Mouse (Mus musculus) hindbrain, embryonic 12.5 days (tissue): Measurements from ENCODE around the gene Btbd19. TPM values are rescaled to one million over a fixed set of nuclear protein-coding genes. Genes with fewer than 3 reads are reported as not detected.

Source experiments
- ATAC-seq: fragments of 200-750 bp; cut with Nextera tagmentation; 2 replicates; pipeline ENCODE4 v1.8.0; 2017; ENCODE audit warnings: moderate TSS enrichment; ENCODE audit not compliant: low FRiP score
- H3K27ac ChIP-seq: fragments of 300-500 bp; sonication (generic); 2 replicates; pipeline ENCODE4 v1.5.1; 2016; ENCODE audit warnings: mild to moderate bottlenecking
- H3K27me3 ChIP-seq: fragments of 300-500 bp; sonication (generic); 2 replicates; pipeline ENCODE4 v1.6.1; 2016; ENCODE audit warnings: mild to moderate bottlenecking
- H3K36me3 ChIP-seq: fragments of 300-500 bp; sonication (generic); 2 replicates; pipeline ENCODE4 v1.6.1; 2016; ENCODE audit warnings: mild to moderate bottlenecking
- H3K4me1 ChIP-seq: fragments of 300-500 bp; sonication (generic); 2 replicates; pipeline ENCODE4 v1.6.1; 2016
- H3K4me2 ChIP-seq: fragments of 300-500 bp; sonication (generic); replicated peaks from 2 replicates; pipeline ENCODE4 v1.6.1; 2016; ENCODE audit warnings: mild to moderate bottlenecking
- H3K4me3 ChIP-seq: fragments of 300-500 bp; sonication (generic); 2 replicates; pipeline ENCODE4 v1.5.1; 2016; ENCODE audit warnings: mild to moderate bottlenecking
- H3K9ac ChIP-seq: fragments of 300-500 bp; sonication (generic); 2 replicates; pipeline ENCODE4 v1.6.1; 2016; ENCODE audit warnings: mild to moderate bottlenecking, moderate library complexity
- H3K9me3 ChIP-seq: fragments of 300-500 bp; sonication (generic); replicated peaks from 2 replicates; pipeline ENCODE4 v1.6.1; 2016; ENCODE audit warnings: mild to moderate bottlenecking
- WGBS: fragments of 180-500 bp; shearing (Covaris S2); methylation state at CpG from one replicate; pipeline ENCODE4 v1.1.7; 2016; 5-methylcytosine and 5-hydroxymethylcytosine counted together
- polyA plus RNA-seq: library from polyadenylated mRNA; unstranded; fragments of >200 nt; fragmentation: Nextera tagmentation; extraction: Ambion mirVana; gene quantifications from 2 replicates; pipeline ENCODE4 v1.2.1, GENCODE M21; 2016

The Btbd19 gene
- polyA plus RNA-seq, 1 experiment from 2014 or later, result 4.0 TPM

DNA sequence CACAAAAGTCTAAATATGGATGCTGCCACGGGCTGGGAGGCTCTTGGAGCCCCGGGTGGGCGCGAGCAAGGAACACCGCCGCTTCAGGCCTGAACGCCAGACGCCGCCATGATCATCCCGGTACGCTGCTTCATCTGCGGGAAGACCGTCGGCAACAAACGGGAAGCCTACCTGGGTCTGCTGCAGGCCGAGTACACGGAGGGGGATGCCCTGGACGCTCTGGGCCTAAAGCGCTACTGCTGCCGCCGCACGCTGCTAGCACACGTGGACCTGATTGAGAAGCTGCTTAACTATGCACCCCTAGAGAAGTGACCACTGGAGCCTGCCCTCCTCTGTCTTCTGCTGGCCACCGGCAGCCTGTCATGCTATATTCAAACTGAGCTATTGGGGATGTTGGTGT lies 23.3 kb upstream of the Btbd19 start:
- Histone ChIP-seq H3K27me3 (no peaks in the 10 kb centered on the region), H3K4me1 (peaks cover 4% of the 10 kb centered on the region; the same call in 1 of the 2 replicates), H3K4me3 (no peak overlapping the region), H3K4me2 (no peak overlapping the region), H3K27ac (no peak overlapping the region), H3K9ac (no peak overlapping the region), H3K36me3 (peaks cover 54% of the 10 kb centered on the region), H3K9me3 (no peaks in the 10 kb centered on the region)
- 70% methylated on average over 24 of the region's 24 CpGs for WGBS
- ATAC-seq, result no peak

DNA sequence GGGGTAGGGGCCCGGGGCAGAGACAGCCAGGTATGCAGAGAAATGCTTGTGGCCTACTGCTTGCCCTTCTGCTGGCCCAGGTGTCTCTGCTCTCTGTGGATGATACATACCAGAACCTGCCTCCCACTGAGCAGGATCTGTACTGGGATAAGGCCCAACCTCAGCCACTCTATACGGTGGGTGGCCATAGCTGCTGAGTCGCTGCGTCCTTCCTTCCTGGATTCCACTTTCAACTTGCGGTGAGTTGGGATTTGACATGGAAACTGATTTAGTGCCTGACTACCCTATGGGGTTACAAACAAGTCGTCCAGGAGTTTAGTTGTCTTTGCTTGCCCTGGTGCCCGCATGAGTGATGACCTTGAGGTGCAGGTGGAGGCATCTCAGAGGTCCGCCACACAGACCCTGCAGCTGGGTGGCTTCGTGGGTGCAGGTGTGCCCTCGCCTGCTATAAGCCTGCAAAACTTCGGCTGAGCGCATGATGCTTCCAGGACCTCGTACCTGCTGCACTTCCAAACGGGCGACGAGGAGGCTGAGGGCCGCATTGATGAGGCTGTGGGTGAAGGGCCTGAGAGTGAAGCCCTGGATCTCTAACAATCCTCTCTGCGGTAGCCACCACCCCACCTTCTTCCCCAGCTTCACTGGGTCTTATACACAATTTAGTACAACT lies 22.7 kb upstream of the Btbd19 start:
- Histone ChIP-seq H3K27ac (no peak overlapping the region), H3K27me3 (no peaks in the 10 kb centered on the region), H3K4me2 (no peak overlapping the region), H3K4me3 (no peak overlapping the region), H3K4me1 (no peaks in the 10 kb centered on the region), H3K9ac (no peak overlapping the region), H3K9me3 (no peaks in the 10 kb centered on the region), H3K36me3 (peaks cover 48% of the 10 kb centered on the region)
- no peak for ATAC-seq
- 87% methylated on average over 18 of the region's 18 CpGs for WGBS

DNA sequence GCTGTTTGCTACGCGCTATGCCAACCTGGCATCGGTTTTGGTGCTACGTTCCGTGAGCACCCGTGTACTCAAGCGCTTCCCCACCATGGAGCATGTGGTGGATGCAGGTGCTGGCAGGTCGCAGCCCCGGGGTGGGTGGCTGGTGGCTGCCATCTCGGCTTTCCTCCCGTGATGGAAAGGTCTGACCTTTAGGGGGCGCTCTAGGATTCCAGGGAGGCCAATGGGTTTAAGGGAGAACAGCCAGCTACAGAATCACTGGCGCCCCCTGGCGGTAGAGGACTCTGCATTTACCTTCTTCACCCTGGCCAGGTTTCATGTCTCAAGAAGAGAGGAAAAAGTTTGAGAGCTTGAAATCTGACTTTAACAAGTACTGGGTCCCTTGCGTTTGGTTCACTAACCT lies 20.7 kb upstream of the Btbd19 start:
- no peak overlapping the region for H3K4me3 ChIP-seq
- no peaks in the 10 kb centered on the region for H3K4me1 ChIP-seq
- no peak for ATAC-seq
- no peak overlapping the region for H3K9ac ChIP-seq
- no peaks in the 10 kb centered on the region for H3K9me3 ChIP-seq
- H3K36me3 ChIP-seq, result peaks cover 30% of the 10 kb centered on the region
- 26% methylated on average over 15 of the region's 15 CpGs for WGBS
- H3K4me2 ChIP-seq, result no peak overlapping the region
- H3K27me3 ChIP-seq, result 0 out of 2 replicates have a peak, but pooled peaks cover 4% of the 10 kb centered on the region
- no peak overlapping the region for H3K27ac ChIP-seq

DNA sequence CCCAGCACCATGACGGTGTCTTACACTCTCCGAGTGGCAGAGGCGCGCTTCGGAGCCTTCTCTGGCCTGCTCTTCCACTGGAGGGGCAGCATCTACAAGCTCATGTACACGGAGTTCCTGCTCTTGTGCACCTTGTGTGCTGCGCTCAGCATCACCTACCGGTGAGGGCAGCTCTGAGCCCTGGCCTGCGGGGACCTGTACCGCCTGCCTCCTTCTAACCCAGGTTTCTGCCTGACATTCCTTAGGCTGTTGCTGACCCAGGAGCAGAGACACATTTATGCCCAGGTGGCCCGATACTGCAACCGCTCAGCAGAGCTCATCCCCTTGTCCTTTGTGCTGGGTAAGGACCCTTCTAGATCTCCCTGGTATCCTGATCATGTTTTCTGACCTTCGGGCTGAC lies 19.7 kb upstream of the Btbd19 start:
- H3K4me2 ChIP-seq, result no peak overlapping the region
- no peak overlapping the region for H3K9ac ChIP-seq
- 93% methylated on average over 13 of the region's 13 CpGs for WGBS
- H3K27ac ChIP-seq, result no peak overlapping the region
- H3K4me1 ChIP-seq, result no peaks in the 10 kb centered on the region
- H3K27me3 ChIP-seq, result 0 out of 2 replicates have a peak, but pooled peaks cover 4% of the 10 kb centered on the region
- H3K9me3 ChIP-seq, result no peaks in the 10 kb centered on the region
- peaks cover 21% of the 10 kb centered on the region for H3K36me3 ChIP-seq
- no peak overlapping the region for H3K4me3 ChIP-seq
- ATAC-seq, result no peak

DNA sequence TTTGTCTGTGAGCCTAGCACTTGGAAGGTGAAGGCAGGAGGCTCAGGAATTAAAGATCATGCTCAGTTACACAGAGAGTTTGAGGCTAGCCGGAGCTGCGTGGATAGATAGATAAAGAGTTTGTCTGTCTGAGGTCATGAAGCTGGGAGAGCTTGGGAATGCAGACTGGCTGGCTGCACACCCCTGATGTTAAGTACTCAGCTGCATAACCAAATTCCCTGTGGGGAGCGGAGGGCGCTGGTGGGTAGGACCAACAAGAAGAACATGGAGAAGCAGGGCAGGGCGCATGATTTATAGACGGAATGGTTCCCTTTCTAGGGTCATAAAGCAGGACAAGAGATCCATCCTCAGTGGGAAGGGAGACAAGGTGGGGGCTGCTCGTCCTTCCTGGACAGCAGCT lies 17.5 kb upstream of the Btbd19 start:
- Histone ChIP-seq H3K4me2 (no peak overlapping the region), H3K4me3 (no peak overlapping the region), H3K36me3 (peaks cover 1% of the 10 kb centered on the region; the same call in 1 of the 2 replicates), H3K4me1 (no peaks in the 10 kb centered on the region), H3K27ac (no peak overlapping the region), H3K9ac (no peak overlapping the region), H3K9me3 (no peaks in the 10 kb centered on the region), H3K27me3 (0 out of 2 replicates have a peak, but pooled peaks cover 4% of the 10 kb centered on the region)
- no peak for ATAC-seq
- 62% methylated on average over 7 of the region's 7 CpGs for WGBS

DNA sequence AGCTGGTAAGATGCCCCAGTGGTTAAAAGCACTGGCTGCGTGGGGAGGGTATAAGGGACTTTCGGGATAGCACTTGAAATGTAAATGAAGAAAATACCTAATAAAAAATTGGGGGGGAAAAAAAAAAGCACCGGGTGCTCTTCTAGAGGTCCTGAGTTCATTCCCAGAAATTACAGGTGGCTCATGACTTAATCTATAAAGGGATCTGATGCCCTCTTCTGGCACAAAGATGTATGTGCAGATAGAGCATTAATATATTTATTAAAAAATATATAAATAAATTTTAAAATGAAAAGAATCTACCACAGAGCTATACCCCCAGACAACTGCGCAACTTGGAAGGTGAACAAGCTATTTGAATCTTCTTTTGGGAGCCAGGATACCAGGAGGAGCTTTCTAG lies 15.1 kb upstream of the Btbd19 start:
- Histone ChIP-seq H3K4me1 (no peaks in the 10 kb centered on the region; the same call in 1 of the 2 replicates), H3K4me2 (no peak overlapping the region), H3K9me3 (no peaks in the 10 kb centered on the region), H3K27me3 (0 out of 2 replicates have a peak, but pooled peaks cover 4% of the 10 kb centered on the region), H3K36me3 (no peaks in the 10 kb centered on the region), H3K4me3 (no peak overlapping the region), H3K27ac (no peak overlapping the region), H3K9ac (no peak overlapping the region)
- ATAC-seq, result no peak
- 51% methylated on average over 4 of the region's 4 CpGs for WGBS

DNA sequence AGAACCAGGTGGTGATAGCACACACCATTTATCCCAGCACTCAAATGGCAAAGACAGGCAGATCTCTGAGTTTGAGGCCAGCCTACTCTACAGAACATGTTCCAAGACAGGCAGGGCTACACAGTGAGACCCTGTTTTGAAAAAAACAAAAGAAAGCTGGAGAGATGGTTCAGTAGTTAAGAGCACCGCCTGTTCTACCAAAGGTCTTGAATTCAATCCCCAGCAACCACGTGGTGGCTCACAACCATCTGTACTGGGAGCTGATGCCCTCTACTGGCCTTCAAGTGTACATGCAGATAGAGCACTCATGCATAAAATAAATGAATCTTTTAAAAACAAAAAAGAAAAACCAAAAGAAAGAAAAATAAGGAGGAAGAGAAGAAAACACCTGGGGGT lies 13.7 kb upstream of the Btbd19 start:
- ATAC-seq, result no peak
- 0% methylated on average over 2 of the region's 2 CpGs for WGBS
- Histone ChIP-seq H3K4me3 (no peak overlapping the region), H3K27ac (no peak overlapping the region), H3K36me3 (no peaks in the 10 kb centered on the region), H3K9ac (no peak overlapping the region), H3K9me3 (no peaks in the 10 kb centered on the region), H3K4me2 (no peak overlapping the region), H3K27me3 (0 out of 2 replicates have a peak, but pooled peaks cover 4% of the 10 kb centered on the region), H3K4me1 (peaks cover 3% of the 10 kb centered on the region)

DNA sequence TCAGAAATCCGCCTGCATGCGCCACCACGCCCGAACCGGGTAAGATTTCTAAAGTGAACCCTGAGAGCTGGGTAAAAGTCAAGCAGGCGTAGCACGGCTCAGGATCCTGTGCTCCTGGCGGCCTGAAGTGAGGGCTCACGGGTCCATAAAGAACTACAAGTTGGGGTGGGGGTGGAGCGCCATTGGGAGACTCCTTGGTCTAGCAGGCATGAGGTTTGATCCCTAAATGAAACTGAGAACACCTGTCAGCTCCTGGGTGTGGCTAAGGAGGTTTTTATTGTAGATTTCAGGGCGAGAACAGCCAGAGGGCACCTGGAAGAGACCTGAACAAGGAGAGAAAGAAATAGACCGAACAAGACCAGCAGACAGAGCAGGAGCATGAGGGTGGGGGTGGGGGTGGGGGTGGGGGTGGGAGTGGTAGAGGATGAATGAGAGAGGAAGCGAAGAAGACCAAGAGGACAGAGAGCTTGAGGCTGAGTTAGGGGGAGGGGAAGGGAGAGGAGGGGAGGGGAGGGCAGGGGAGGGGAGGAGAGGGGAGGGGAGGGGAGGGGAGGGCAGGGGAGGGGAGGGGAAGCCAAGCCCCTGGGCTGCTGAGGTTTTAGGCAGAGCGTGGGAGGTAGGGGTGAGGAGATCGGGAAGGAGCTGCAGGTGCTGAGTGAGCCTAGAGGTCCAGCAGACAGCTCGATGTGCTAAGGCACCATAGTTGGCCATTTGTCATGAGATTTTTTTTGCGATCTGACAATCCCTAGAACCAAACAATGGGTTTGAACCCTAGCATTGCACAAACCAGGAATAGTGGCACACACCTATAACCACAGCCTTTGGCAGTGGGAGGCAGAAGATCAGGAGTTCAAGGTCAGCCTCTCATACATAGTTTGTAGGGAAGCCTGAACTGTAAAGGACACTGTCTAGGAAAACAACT lies 13.0 kb upstream of the Btbd19 start:
- ATAC-seq, result no peak

DNA sequence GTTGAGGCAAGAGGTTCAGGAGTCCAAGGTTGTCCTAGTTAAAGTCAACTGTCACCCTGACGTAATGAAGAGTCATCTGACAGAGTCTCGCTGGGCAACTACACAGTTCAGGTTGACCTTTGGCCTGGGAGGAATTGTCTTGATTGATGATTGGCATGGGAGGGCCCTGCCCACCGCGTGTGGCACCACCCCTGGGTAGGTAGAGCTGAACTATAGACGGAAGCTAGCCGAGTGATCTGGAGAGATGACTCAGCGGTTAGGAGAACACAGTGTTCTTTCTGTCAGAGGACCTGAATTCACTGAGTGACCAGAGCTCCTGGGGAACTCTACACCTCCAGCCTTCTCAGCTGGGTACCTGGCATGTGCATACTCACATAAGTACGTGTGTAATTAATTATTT lies 10.5 kb upstream of the Btbd19 start:
- Histone ChIP-seq H3K9ac (no peak overlapping the region), H3K9me3 (no peaks in the 10 kb centered on the region), H3K27ac (no peak overlapping the region), H3K36me3 (no peaks in the 10 kb centered on the region), H3K4me1 (peaks cover 23% of the 10 kb centered on the region), H3K4me2 (no peak overlapping the region), H3K27me3 (0 out of 2 replicates have a peak, but pooled peaks cover 11% of the 10 kb centered on the region), H3K4me3 (no peak overlapping the region)
- no peak for ATAC-seq
- 20% methylated on average over 8 of the region's 8 CpGs for WGBS

More for the DNA sequence above, 13.0 kb upstream of the Btbd19 start:
- Histone ChIP-seq H3K4me2 (no peak overlapping the region), H3K4me1 (peaks cover 5% of the 10 kb centered on the region), H3K4me3 (no peak overlapping the region), H3K27ac (no peak overlapping the region), H3K27me3 (0 out of 2 replicates have a peak, but pooled peaks cover 4% of the 10 kb centered on the region), H3K36me3 (no peaks in the 10 kb centered on the region), H3K9me3 (no peaks in the 10 kb centered on the region), H3K9ac (no peak overlapping the region)
- WGBS, result 70% methylated on average over 16 of the region's 17 CpGs

DNA sequence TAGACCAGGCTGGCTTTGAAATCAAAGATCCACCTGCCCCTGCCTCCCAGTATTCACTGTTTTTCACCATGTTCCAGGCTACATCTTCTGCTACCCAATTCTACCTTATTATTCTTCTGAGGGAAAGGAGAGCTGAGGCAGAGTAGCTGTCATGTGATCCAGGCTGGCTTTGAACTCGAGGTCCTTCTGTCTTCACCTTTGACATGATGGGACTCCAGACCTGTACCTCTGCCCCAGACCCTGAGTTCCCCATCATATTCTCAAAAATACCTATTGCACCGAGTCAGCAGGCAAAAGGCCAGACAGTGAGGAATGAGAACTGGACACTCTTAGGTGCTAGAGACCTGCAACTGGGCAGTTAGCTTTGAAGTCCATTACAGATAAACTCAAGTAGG lies 9.1 kb upstream of the Btbd19 start:
- Histone ChIP-seq H3K36me3 (peaks cover 4% of the 10 kb centered on the region), H3K4me2 (peak overlapping the region; percentile 82), H3K4me1 (peaks cover 35% of the 10 kb centered on the region), H3K9ac (no peak overlapping the region), H3K9me3 (no peaks in the 10 kb centered on the region), H3K4me3 (0 out of 2 replicates have a peak overlapping the region, but pooled peaks have one; percentile 83), H3K27ac (no peak overlapping the region), H3K27me3 (0 out of 2 replicates have a peak, but pooled peaks cover 11% of the 10 kb centered on the region)
- no peak for ATAC-seq
- 39% methylated on average over 2 of the region's 2 CpGs for WGBS

DNA sequence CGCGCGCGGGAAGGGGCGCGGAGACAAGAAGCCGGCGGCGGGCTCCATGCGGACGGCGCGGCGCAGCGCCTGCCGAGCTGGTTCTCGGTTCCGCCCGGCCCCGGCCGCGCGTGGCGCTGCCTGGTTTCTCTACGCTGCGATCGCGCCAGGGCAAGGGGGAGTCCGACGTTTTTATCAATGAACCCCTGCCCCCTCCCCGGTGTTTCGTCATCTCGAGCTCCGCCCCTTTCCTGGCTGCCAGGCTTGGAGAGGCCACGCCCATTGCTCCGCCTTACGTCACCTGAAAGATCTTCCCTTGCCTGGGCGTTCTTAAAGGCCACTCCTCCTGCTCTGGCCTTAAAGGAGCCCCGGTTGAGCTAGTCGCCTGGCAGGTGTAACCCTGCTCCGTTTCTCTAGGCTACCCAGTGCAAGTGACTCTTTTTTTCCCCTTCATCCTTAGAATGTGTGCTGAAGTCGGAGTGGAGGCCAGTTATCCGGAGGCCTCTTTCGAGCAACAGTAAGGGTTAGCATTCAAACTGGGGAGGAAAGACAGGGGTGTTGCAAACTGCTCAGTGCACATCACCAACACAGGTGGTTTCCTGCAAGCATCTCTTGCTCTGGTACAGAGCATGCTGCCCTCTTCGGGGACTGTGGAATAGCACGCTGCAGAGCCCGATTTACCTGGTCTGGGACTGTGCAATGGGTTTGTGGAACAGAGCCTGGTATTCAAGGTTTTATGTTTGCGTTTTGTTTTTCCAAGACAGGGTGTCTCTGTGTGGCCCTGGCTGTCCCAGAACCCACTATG lies 8.5 kb upstream of the Btbd19 start, which contains the start of gene Plk3:
Plk3 (minus strand) TSS at position 147 of the 784 bp plus-strand sequence.
- peaks cover 9% of the 10 kb centered on the region for H3K36me3 ChIP-seq
- H3K4me3 ChIP-seq, result peak within 1 kb of the TSS; percentile 83
- 3% methylated on average over 36 of the region's 48 CpGs for WGBS
- peak within 1 kb of the TSS; percentile 79 for H3K27ac ChIP-seq
- H3K27me3 ChIP-seq, result 0 out of 2 replicates have a peak, but pooled peaks cover 11% of the 10 kb centered on the region
- no peaks in the 10 kb centered on the region for H3K9me3 ChIP-seq
- ATAC-seq, result peak; percentile 87
- peak within 1 kb of the TSS; percentile 84 for H3K9ac ChIP-seq
- peaks cover 35% of the 10 kb centered on the region for H3K4me1 ChIP-seq
- peak within 1 kb of the TSS; percentile 82 for H3K4me2 ChIP-seq
